Mouse (Mus musculus): Measurements from ENCODE around the gene Tlr13. TPM values are rescaled to one million over a fixed set of nuclear protein-coding genes. Genes with fewer than 3 reads are reported as not detected.

The Tlr13 gene
- 0.48 and 0.70 TPM in 2 replicates for polyA plus RNA-seq (2015; fragmentation: Nextera tagmentation; extraction: Ambion mirVana)

DNA sequence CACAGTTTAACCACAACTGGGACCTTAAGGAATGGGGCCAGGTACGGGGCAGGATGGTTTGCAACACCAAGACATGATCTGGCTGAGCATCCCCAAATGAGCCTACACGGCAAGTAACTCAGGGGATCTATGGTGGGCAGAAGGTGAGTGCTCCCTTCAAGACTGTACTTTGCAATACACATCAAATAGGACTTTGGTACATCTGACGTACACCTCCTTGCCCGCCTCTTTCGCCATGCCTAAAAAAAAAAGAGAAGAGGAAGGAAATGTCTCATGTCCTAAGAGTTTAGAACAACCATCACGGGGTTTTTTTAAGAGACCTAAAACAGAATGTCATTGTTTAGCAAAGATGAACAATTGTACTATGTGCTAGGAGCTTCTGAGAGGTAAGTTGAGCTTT lies at the start of gene Tlr13:
Gene Tlr13 (plus strand): TSS at position 269 of the 400 bp plus-strand sequence.
- no peak for ATAC-seq (replicated peaks; ENCODE audit: low FRiP score)
- peaks cover 11% of the 10 kb centered on the region for H3K27me3 ChIP-seq
- no peak within 1 kb of the TSS for H3K4me2 ChIP-seq
- no peaks in the 10 kb centered on the region for H3K4me1 ChIP-seq
- H3K4me3 ChIP-seq (replicated peaks): no peak within 1 kb of the TSS
- 84% methylated on average over 6 of the region's 6 CpGs for WGBS
- H3K36me3 ChIP-seq: no peaks in the 10 kb centered on the region
- H3K27ac ChIP-seq: no peak within 1 kb of the TSS
- H3K9me3 ChIP-seq (replicated peaks): no peaks in the 10 kb centered on the region
- H3K9ac ChIP-seq: no peak within 1 kb of the TSS

DNA sequence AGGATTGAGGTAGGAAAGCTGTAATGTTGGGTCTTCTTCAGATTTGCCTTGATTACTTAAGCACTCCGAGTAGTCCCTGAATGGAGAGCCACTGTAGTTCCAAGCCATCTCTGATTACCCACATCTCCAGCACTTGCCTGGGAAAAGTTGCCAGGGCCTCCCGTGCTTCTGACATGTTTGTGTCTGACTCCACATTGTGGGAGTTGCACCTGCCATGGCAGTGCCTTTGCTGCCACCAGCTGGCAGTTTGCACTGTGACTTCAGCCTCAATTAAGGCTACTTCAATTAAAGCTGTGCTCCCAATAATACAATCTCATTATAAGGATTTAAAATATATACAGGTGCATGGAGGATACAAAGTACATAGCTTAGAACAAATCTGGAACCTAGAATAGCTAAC lies 37.5 kb upstream of the Tlr13 start:
- Histone ChIP-seq H3K36me3 (peaks cover 21% of the 10 kb centered on the region; the same call in 1 of the 2 replicates), H3K4me3 (replicated peaks) (no peak overlapping the region), H3K27ac (no peak overlapping the region), H3K9ac (no peak overlapping the region), H3K4me1 (no peaks in the 10 kb centered on the region), H3K27me3 (0 out of 2 replicates have a peak, but pooled peaks cover 4% of the 10 kb centered on the region), H3K9me3 (replicated peaks) (no peaks in the 10 kb centered on the region), H3K4me2 (no peak overlapping the region)
- ATAC-seq (replicated peaks; ENCODE audit: low FRiP score): no peak
- WGBS: 49% methylated on average over 2 of the region's 2 CpGs

- Histone ChIP-seq H3K27ac (no peak overlapping the region), H3K9me3 (replicated peaks) (no peaks in the 10 kb centered on the region), H3K9ac (no peak overlapping the region), H3K4me1 (no peaks in the 10 kb centered on the region), H3K4me2 (no peak overlapping the region), H3K27me3 (peaks cover 4% of the 10 kb centered on the region; the same call in 1 of the 2 replicates), H3K36me3 (peaks cover 11% of the 10 kb centered on the region; the same call in 1 of the 2 replicates), H3K4me3 (replicated peaks) (no peak overlapping the region)
- no peak for ATAC-seq (replicated peaks; ENCODE audit: low FRiP score)
- WGBS: 90% methylated on average over 4 of the region's 4 CpGs
Observed at GRCm38 (mm10) chrX:106113881-106114280, 29.1 kb upstream of the Tlr13 start.

- Histone ChIP-seq H3K27ac (no peak overlapping the region), H3K9ac (no peak overlapping the region), H3K27me3 (no peaks in the 10 kb centered on the region; the same call in 1 of the 2 replicates), H3K4me1 (no peaks in the 10 kb centered on the region), H3K4me3 (replicated peaks) (no peak overlapping the region), H3K36me3 (peaks cover 15% of the 10 kb centered on the region; the same call in 1 of the 2 replicates), H3K9me3 (replicated peaks) (no peaks in the 10 kb centered on the region), H3K4me2 (no peak overlapping the region)
- ATAC-seq (replicated peaks; ENCODE audit: low FRiP score): no peak
- 81% methylated on average over 1 of the region's 1 CpGs for WGBS
Observed at GRCm38 (mm10) chrX:106114674-106115073, 28.3 kb upstream of the Tlr13 start.

- no peaks in the 10 kb centered on the region for H3K9me3 ChIP-seq (replicated peaks)
- H3K9ac ChIP-seq: no peak overlapping the region
- peaks cover 12% of the 10 kb centered on the region for H3K36me3 ChIP-seq
- no peak for ATAC-seq (replicated peaks; ENCODE audit: low FRiP score)
- WGBS: 90% methylated on average over 2 of the region's 2 CpGs
- no peaks in the 10 kb centered on the region for H3K4me1 ChIP-seq
- no peak overlapping the region for H3K4me2 ChIP-seq
- no peak overlapping the region for H3K4me3 ChIP-seq (replicated peaks)
- 0 out of 2 replicates have a peak, but pooled peaks cover 5% of the 10 kb centered on the region for H3K27me3 ChIP-seq
- no peak overlapping the region for H3K27ac ChIP-seq
Observed at GRCm38 (mm10) chrX:106122823-106123222, 20.2 kb upstream of the Tlr13 start.

DNA sequence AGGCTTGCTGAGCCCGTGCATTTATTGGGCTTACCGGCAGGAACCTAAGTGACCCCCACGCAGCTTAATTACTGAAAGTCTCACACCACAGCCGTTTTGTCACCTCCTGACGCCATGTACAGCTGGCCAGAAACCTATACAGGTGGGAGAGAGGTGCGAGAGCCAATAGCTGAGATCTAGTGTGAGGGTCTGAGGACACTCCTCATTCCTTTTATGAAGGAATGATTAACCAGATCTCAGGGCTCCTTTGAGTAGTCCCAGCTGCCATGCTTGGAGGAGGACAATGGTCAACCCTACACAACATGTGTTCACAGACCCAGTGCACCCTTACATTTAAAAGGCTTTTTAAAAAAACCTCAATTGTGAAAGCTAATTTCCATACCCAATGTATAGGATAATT lies 14.7 kb upstream of the Tlr13 start:
- Histone ChIP-seq H3K4me1 (no peaks in the 10 kb centered on the region), H3K27ac (no peak overlapping the region), H3K9me3 (replicated peaks) (no peaks in the 10 kb centered on the region), H3K36me3 (peaks cover 4% of the 10 kb centered on the region; the same call in 1 of the 2 replicates), H3K27me3 (0 out of 2 replicates have a peak, but pooled peaks cover 10% of the 10 kb centered on the region), H3K4me3 (replicated peaks) (no peak overlapping the region), H3K9ac (no peak overlapping the region), H3K4me2 (no peak overlapping the region)
- 57% methylated on average over 6 of the region's 6 CpGs for WGBS
- ATAC-seq (replicated peaks; ENCODE audit: low FRiP score): peak; percentile 76; the same call in 1 of the 2 replicates

GRCm38 (mm10) chrX:106129877-106130276 lies 13.1 kb upstream of the Tlr13 start:
- no peak overlapping the region for H3K27ac ChIP-seq
- H3K27me3 ChIP-seq: 0 out of 2 replicates have a peak, but pooled peaks cover 10% of the 10 kb centered on the region
- no peak overlapping the region for H3K4me3 ChIP-seq (replicated peaks)
- H3K36me3 ChIP-seq: no peaks in the 10 kb centered on the region; the same call in 1 of the 2 replicates
- no peak overlapping the region for H3K4me2 ChIP-seq
- H3K9ac ChIP-seq: no peak overlapping the region
- H3K4me1 ChIP-seq: no peaks in the 10 kb centered on the region
- ATAC-seq (replicated peaks; ENCODE audit: low FRiP score): no peak
- 86% methylated on average over 4 of the region's 4 CpGs for WGBS
- H3K9me3 ChIP-seq (replicated peaks): no peaks in the 10 kb centered on the region

DNA sequence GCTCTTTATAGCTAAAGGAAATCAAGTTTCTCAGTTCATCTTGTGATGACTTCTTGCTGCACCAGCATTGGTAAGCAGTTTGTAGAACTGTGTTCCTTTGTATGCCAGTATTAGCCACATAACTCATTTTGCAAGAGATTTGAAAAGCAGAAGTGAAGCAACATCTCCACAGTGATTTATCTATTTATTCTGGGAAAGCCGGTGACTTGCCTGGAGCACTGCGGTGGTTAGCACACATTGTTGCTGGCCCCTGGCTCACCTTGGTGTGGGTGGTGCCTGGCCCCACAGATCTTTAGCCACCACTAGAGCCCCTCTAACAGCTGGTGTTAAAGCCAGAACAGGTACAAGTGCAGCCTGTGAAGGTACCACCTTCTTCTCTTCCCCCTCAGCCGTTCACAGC lies 8.1 kb upstream of the Tlr13 start:
- Histone ChIP-seq H3K9me3 (replicated peaks) (no peaks in the 10 kb centered on the region), H3K4me1 (no peaks in the 10 kb centered on the region), H3K9ac (no peak overlapping the region), H3K4me2 (no peak overlapping the region), H3K27me3 (peaks cover 18% of the 10 kb centered on the region), H3K27ac (no peak overlapping the region), H3K4me3 (replicated peaks) (no peak overlapping the region), H3K36me3 (no peaks in the 10 kb centered on the region)
- 85% methylated on average over 3 of the region's 3 CpGs for WGBS
- ATAC-seq (replicated peaks; ENCODE audit: low FRiP score): no peak

GRCm38 (mm10) chrX:106135484-106135883 lies 7.5 kb upstream of the Tlr13 start:
- Histone ChIP-seq H3K36me3 (no peaks in the 10 kb centered on the region), H3K27me3 (peaks cover 18% of the 10 kb centered on the region), H3K4me3 (replicated peaks) (no peak overlapping the region), H3K4me2 (no peak overlapping the region), H3K4me1 (no peaks in the 10 kb centered on the region), H3K27ac (no peak overlapping the region), H3K9me3 (replicated peaks) (no peaks in the 10 kb centered on the region), H3K9ac (no peak overlapping the region)
- 81% methylated on average over 4 of the region's 4 CpGs for WGBS
- ATAC-seq (replicated peaks; ENCODE audit: low FRiP score): no peak

- no peak overlapping the region for H3K27ac ChIP-seq
- H3K9me3 ChIP-seq (replicated peaks): no peaks in the 10 kb centered on the region
- H3K4me2 ChIP-seq: 0 out of 2 replicates have a peak overlapping the region, but pooled peaks have one; percentile 7
- no peaks in the 10 kb centered on the region for H3K4me1 ChIP-seq
- no peak overlapping the region for H3K9ac ChIP-seq
- 49% methylated on average over 12 of the region's 12 CpGs for WGBS
- ATAC-seq (replicated peaks; ENCODE audit: low FRiP score): peak; percentile 62; the same call in 1 of the 2 replicates
- no peaks in the 10 kb centered on the region for H3K36me3 ChIP-seq
- H3K4me3 ChIP-seq (replicated peaks): no peak overlapping the region
- H3K27me3 ChIP-seq: peaks cover 18% of the 10 kb centered on the region
Observed at GRCm38 (mm10) chrX:106135916-106136575, 7.0 kb upstream of the Tlr13 start.

GRCm38 (mm10) chrX:106139309-106140070 lies 3.5 kb upstream of the Tlr13 start:
- H3K4me1 ChIP-seq: no peaks in the 10 kb centered on the region
- ATAC-seq (replicated peaks; ENCODE audit: low FRiP score): no peak
- no peaks in the 10 kb centered on the region for H3K9me3 ChIP-seq (replicated peaks)
- no peak overlapping the region for H3K9ac ChIP-seq
- WGBS: 81% methylated on average over 13 of the region's 13 CpGs
- H3K36me3 ChIP-seq: no peaks in the 10 kb centered on the region
- no peak overlapping the region for H3K4me2 ChIP-seq
- peaks cover 18% of the 10 kb centered on the region for H3K27me3 ChIP-seq
- H3K27ac ChIP-seq: no peak overlapping the region
- no peak overlapping the region for H3K4me3 ChIP-seq (replicated peaks)

- Histone ChIP-seq H3K27ac (no peak overlapping the region), H3K4me2 (no peak overlapping the region), H3K36me3 (no peaks in the 10 kb centered on the region), H3K9ac (no peak overlapping the region), H3K4me1 (no peaks in the 10 kb centered on the region), H3K9me3 (replicated peaks) (no peaks in the 10 kb centered on the region), H3K27me3 (peaks cover 11% of the 10 kb centered on the region; the same call in 1 of the 2 replicates), H3K4me3 (replicated peaks) (no peak overlapping the region)
- 81% methylated on average over 1 of the region's 1 CpGs for WGBS
- no peak for ATAC-seq (replicated peaks; ENCODE audit: low FRiP score)
Observed at GRCm38 (mm10) chrX:106148185-106148584, 5.2 kb downstream of the Tlr13 start.
